Mouse (Mus musculus): ENCODE measurements around the gene Ppil1. TPM values are rescaled to one million over a fixed set of nuclear protein-coding genes. Genes with fewer than 3 reads are reported as not detected.
A peak's percentile ranks its signal among the peaks of the same experiment; 100 is the strongest.
"Not testable (repeated sequence)": the region's sequence is repeated elsewhere in the genome, so short reads cannot be mapped to it uniquely, and the experiment has no call there.

Gene Ppil1
- polyA plus RNA-seq, 1 experiment from 2014 or later: 186 TPM

- no peak for ATAC-seq (ENCODE audit: low FRiP score, low TSS enrichment)
- Histone ChIP-seq H3K36me3 (ENCODE audit: insufficient read depth, low read length) (peaks cover 32% of the 10 kb centered on the region), H3K27ac (ENCODE audit: low read length) (no peak overlapping the region), H3K4me1 (ENCODE audit: insufficient read depth, low read length) (peaks cover 45% of the 10 kb centered on the region), H3K9ac (replicated peaks; ENCODE audit: low read length) (no peak overlapping the region), H3K4me3 (ENCODE audit: low read length) (no peak overlapping the region), H3K4me2 (replicated peaks; ENCODE audit: low read depth, low read length) (no peak overlapping the region), H3K27me3 (ENCODE audit: insufficient read depth, low read length) (no peaks in the 10 kb centered on the region), H3K9me3 (ENCODE audit: low read length) (no peaks in the 10 kb centered on the region)
- 76% methylated on average over 10 of the region's 10 CpGs for WGBS
Observed at GRCm38 (mm10) chr17:29258025-29258558, 5.9 kb downstream of the Ppil1 start.

- peaks cover 43% of the 10 kb centered on the region for H3K4me1 ChIP-seq (ENCODE audit: insufficient read depth, low read length)
- no peak overlapping the region for H3K4me2 ChIP-seq (replicated peaks; ENCODE audit: low read depth, low read length)
- no peak for ATAC-seq (ENCODE audit: low FRiP score, low TSS enrichment)
- H3K4me3 ChIP-seq (ENCODE audit: low read length): no peak overlapping the region
- no peaks in the 10 kb centered on the region for H3K27me3 ChIP-seq (ENCODE audit: insufficient read depth, low read length)
- no peak overlapping the region for H3K27ac ChIP-seq (ENCODE audit: low read length)
- H3K36me3 ChIP-seq (ENCODE audit: insufficient read depth, low read length): peaks cover 36% of the 10 kb centered on the region
- H3K9ac ChIP-seq (replicated peaks; ENCODE audit: low read length): no peak overlapping the region
- 81% methylated on average over 10 of the region's 10 CpGs for WGBS
- no peaks in the 10 kb centered on the region for H3K9me3 ChIP-seq (ENCODE audit: low read length)
Observed at GRCm38 (mm10) chr17:29257001-29257511, 6.9 kb downstream of the Ppil1 start.

- 53% methylated on average over 6 of the region's 6 CpGs for WGBS
- no peak for ATAC-seq (ENCODE audit: low FRiP score, low TSS enrichment)
- Histone ChIP-seq H3K4me2 (replicated peaks; ENCODE audit: low read depth, low read length) (no peak overlapping the region), H3K27me3 (ENCODE audit: insufficient read depth, low read length) (no peaks in the 10 kb centered on the region), H3K9ac (replicated peaks; ENCODE audit: low read length) (0 out of 2 replicates have a peak overlapping the region, but pooled peaks have one; percentile 10), H3K9me3 (ENCODE audit: low read length) (no peaks in the 10 kb centered on the region), H3K4me1 (ENCODE audit: insufficient read depth, low read length) (peaks cover 38% of the 10 kb centered on the region), H3K4me3 (ENCODE audit: low read length) (no peak overlapping the region), H3K27ac (ENCODE audit: low read length) (no peak overlapping the region), H3K36me3 (ENCODE audit: insufficient read depth, low read length) (peaks cover 41% of the 10 kb centered on the region)
Observed at GRCm38 (mm10) chr17:29256507-29256906, 7.5 kb downstream of the Ppil1 start.

- not testable (repeated sequence) for H3K4me2 ChIP-seq (replicated peaks; ENCODE audit: low read depth, low read length); H3K27me3 ChIP-seq (ENCODE audit: insufficient read depth, low read length); H3K9ac ChIP-seq (replicated peaks; ENCODE audit: low read length); ATAC-seq (ENCODE audit: low FRiP score, low TSS enrichment); H3K9me3 ChIP-seq (ENCODE audit: low read length); H3K27ac ChIP-seq (ENCODE audit: low read length); H3K4me3 ChIP-seq (ENCODE audit: low read length)
- Histone ChIP-seq H3K4me1 (ENCODE audit: insufficient read depth, low read length) (peaks cover 29% of the 10 kb centered on the region), H3K36me3 (ENCODE audit: insufficient read depth, low read length) (peaks cover 43% of the 10 kb centered on the region)
- WGBS: 55% methylated on average over 6 of the region's 6 CpGs
Observed at GRCm38 (mm10) chr17:29254784-29255183, 9.2 kb downstream of the Ppil1 start.

GRCm38 (mm10) chr17:29253684-29254083 lies 10.3 kb downstream of the Ppil1 start:
- Histone ChIP-seq H3K27ac (ENCODE audit: low read length) (no peak overlapping the region), H3K4me2 (replicated peaks; ENCODE audit: low read depth, low read length) (no peak overlapping the region), H3K27me3 (ENCODE audit: insufficient read depth, low read length) (no peaks in the 10 kb centered on the region), H3K4me3 (ENCODE audit: low read length) (no peak overlapping the region), H3K4me1 (ENCODE audit: insufficient read depth, low read length) (peaks cover 26% of the 10 kb centered on the region), H3K9ac (replicated peaks; ENCODE audit: low read length) (no peak overlapping the region), H3K36me3 (ENCODE audit: insufficient read depth, low read length) (peaks cover 42% of the 10 kb centered on the region), H3K9me3 (ENCODE audit: low read length) (no peaks in the 10 kb centered on the region)
- no peak for ATAC-seq (ENCODE audit: low FRiP score, low TSS enrichment)
- WGBS: 42% methylated on average over 9 of the region's 9 CpGs

- H3K4me2 ChIP-seq (replicated peaks; ENCODE audit: low read depth, low read length): no peak overlapping the region
- 76% methylated on average over 2 of the region's 2 CpGs for WGBS
- no peak overlapping the region for H3K9ac ChIP-seq (replicated peaks; ENCODE audit: low read length)
- ATAC-seq (ENCODE audit: low FRiP score, low TSS enrichment): no peak
- H3K27me3 ChIP-seq (ENCODE audit: insufficient read depth, low read length): no peaks in the 10 kb centered on the region
- H3K36me3 ChIP-seq (ENCODE audit: insufficient read depth, low read length): peaks cover 38% of the 10 kb centered on the region
- H3K4me1 ChIP-seq (ENCODE audit: insufficient read depth, low read length): peaks cover 26% of the 10 kb centered on the region
- H3K27ac ChIP-seq (ENCODE audit: low read length): no peak overlapping the region
- no peak overlapping the region for H3K4me3 ChIP-seq (ENCODE audit: low read length)
- no peaks in the 10 kb centered on the region for H3K9me3 ChIP-seq (ENCODE audit: low read length)
Observed at GRCm38 (mm10) chr17:29253236-29253635, 10.8 kb downstream of the Ppil1 start.

- peak overlapping the region; percentile 65 for H3K27ac ChIP-seq (ENCODE audit: low read length)
- no peaks in the 10 kb centered on the region for H3K9me3 ChIP-seq (ENCODE audit: low read length)
- no peak overlapping the region for H3K4me3 ChIP-seq (ENCODE audit: low read length)
- ATAC-seq (ENCODE audit: low FRiP score, low TSS enrichment): no peak
- 78% methylated on average over 15 of the region's 15 CpGs for WGBS
- no peaks in the 10 kb centered on the region for H3K27me3 ChIP-seq (ENCODE audit: insufficient read depth, low read length)
- peaks cover 23% of the 10 kb centered on the region for H3K4me1 ChIP-seq (ENCODE audit: insufficient read depth, low read length)
- H3K36me3 ChIP-seq (ENCODE audit: insufficient read depth, low read length): peaks cover 34% of the 10 kb centered on the region
- no peak overlapping the region for H3K9ac ChIP-seq (replicated peaks; ENCODE audit: low read length)
- no peak overlapping the region for H3K4me2 ChIP-seq (replicated peaks; ENCODE audit: low read depth, low read length)
Observed at GRCm38 (mm10) chr17:29251608-29252390, 12.2 kb downstream of the Ppil1 start.

- not testable (repeated sequence) for ATAC-seq (ENCODE audit: low FRiP score, low TSS enrichment); H3K4me2 ChIP-seq (replicated peaks; ENCODE audit: low read depth, low read length); H3K9me3 ChIP-seq (ENCODE audit: low read length); H3K9ac ChIP-seq (replicated peaks; ENCODE audit: low read length); H3K27me3 ChIP-seq (ENCODE audit: insufficient read depth, low read length); H3K4me3 ChIP-seq (ENCODE audit: low read length); H3K27ac ChIP-seq (ENCODE audit: low read length)
- Histone ChIP-seq H3K4me1 (ENCODE audit: insufficient read depth, low read length) (peaks cover 15% of the 10 kb centered on the region), H3K36me3 (ENCODE audit: insufficient read depth, low read length) (peaks cover 33% of the 10 kb centered on the region)
- WGBS: 82% methylated on average over 14 of the region's 14 CpGs
Observed at GRCm38 (mm10) chr17:29251006-29251405, 13.0 kb downstream of the Ppil1 start.

GRCm38 (mm10) chr17:29249512-29249911 lies 14.5 kb downstream of the Ppil1 start:
- no peaks in the 10 kb centered on the region for H3K27me3 ChIP-seq (ENCODE audit: insufficient read depth, low read length)
- peaks cover 25% of the 10 kb centered on the region for H3K4me1 ChIP-seq (ENCODE audit: insufficient read depth, low read length)
- no peak overlapping the region for H3K4me2 ChIP-seq (replicated peaks; ENCODE audit: low read depth, low read length)
- WGBS: 56% methylated on average over 9 of the region's 9 CpGs
- no peak for ATAC-seq (ENCODE audit: low FRiP score, low TSS enrichment)
- no peak overlapping the region for H3K9ac ChIP-seq (replicated peaks; ENCODE audit: low read length)
- H3K27ac ChIP-seq (ENCODE audit: low read length): no peak overlapping the region; the same call in 1 of the 2 replicates
- H3K9me3 ChIP-seq (ENCODE audit: low read length): no peaks in the 10 kb centered on the region
- H3K4me3 ChIP-seq (ENCODE audit: low read length): no peak overlapping the region
- H3K36me3 ChIP-seq (ENCODE audit: insufficient read depth, low read length): peaks cover 29% of the 10 kb centered on the region

- H3K4me1 ChIP-seq (ENCODE audit: insufficient read depth, low read length): peaks cover 29% of the 10 kb centered on the region
- no peak overlapping the region for H3K4me3 ChIP-seq (ENCODE audit: low read length)
- H3K4me2 ChIP-seq (replicated peaks; ENCODE audit: low read depth, low read length): no peak overlapping the region
- no peak for ATAC-seq (ENCODE audit: low FRiP score, low TSS enrichment)
- peaks cover 24% of the 10 kb centered on the region for H3K36me3 ChIP-seq (ENCODE audit: insufficient read depth, low read length)
- 64% methylated on average over 13 of the region's 13 CpGs for WGBS
- no peak overlapping the region for H3K27ac ChIP-seq (ENCODE audit: low read length)
- H3K27me3 ChIP-seq (ENCODE audit: insufficient read depth, low read length): no peaks in the 10 kb centered on the region
- no peak overlapping the region for H3K9ac ChIP-seq (replicated peaks; ENCODE audit: low read length)
- H3K9me3 ChIP-seq (ENCODE audit: low read length): no peaks in the 10 kb centered on the region
Observed at GRCm38 (mm10) chr17:29247881-29248280, 16.1 kb downstream of the Ppil1 start.

Data from kidney, embryonic 16.5 days (tissue).